Mouse (Mus musculus) ovary, postnatal 14 days (tissue): ENCODE data around the gene Ifitm5.

Experiments
- DNase-seq: peaks from one replicate; pipeline ENCODE4 v3.0.0; 2022; ENCODE audit warnings: low spot score

Ifitm5 gene

DNA sequence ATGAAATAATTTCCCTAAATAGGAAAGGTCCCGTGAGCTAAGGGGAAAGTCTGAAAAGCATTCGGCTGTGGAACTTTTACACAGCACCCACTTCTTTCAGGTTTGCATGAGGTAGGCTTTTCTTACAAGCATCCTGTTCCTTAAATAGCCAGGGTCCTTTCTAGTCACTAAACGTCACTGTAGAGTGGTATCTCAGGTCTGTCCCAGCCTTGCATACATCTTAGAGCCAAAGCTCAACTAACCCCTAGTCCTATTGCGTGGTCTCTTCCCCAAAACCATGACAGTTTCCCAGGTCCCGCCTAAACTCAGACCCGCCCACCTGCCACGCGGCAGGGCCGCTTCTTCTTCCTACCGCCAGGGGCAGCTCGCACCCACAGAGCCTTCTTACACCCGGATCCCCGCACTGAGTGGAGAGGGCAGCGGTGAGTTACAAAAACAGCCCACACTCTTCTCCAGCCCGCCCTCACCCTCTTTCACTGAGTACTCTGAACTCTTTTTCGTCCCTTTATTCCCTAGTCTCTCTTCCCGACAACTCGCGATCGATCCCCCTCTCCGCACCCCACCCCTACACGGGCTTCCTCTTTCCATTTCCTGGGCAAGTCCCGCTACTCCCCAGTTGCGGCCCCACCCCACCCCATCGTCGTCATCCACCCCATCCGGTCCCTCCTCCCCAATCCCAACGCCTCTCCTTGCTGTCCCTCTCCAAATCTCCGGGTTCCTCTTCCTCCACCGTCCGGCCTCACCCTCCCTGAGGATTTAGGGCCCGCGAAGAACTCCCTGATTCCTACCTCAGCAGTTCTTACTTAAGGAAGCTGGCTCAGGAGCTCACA lies 8.7 kb downstream of the Ifitm5 start, which contains the start of gene Pgghg:
Pgghg (plus strand) TSS at position 170 of the 830 bp plus-strand sequence.
- DNase-seq: peak; percentile 73

- DNase-seq: no peak
Observed at GRCm38 (mm10) chr7:140939669-140940171, 10.4 kb downstream of the Ifitm5 start.

DNA sequence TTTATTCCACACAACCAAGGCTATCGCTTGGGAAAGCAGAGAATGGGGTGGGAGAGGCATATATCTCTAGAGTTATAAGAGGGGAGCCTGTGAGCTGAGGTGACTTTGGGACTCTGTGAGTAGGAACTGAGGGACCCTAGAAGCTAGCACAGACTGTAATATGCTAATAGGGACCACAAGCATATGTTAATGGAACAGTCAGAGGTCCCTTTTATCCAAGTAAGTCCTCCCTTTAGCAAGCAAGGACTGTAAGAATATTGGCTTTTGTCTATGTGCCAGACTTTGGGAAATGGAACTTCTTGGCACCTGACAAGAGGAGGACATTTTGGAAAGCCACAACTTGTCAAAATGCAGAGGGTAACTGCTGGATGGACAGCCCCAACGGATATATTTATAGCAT lies 11.2 kb downstream of the Ifitm5 start:
- no peak for DNase-seq

DNA sequence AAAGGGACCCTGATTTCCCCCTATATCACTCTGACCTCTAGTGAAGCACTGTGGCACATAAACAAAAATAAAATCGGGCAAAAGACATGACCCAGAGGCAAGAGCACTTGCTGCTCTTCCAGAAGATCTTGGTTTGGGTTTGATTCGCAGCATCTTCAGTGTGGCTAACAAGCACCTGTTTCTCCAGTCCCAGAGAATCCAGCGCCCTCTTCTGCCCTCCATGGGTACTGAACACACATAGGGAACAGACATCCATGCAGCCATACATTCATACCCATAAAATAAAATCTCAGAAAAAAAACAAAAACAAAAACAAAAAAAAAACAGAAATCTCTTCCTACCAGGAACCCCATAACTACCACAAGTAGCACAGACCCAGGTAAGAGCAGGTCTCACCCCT lies 11.7 kb downstream of the Ifitm5 start:
- no peak for DNase-seq

DNA sequence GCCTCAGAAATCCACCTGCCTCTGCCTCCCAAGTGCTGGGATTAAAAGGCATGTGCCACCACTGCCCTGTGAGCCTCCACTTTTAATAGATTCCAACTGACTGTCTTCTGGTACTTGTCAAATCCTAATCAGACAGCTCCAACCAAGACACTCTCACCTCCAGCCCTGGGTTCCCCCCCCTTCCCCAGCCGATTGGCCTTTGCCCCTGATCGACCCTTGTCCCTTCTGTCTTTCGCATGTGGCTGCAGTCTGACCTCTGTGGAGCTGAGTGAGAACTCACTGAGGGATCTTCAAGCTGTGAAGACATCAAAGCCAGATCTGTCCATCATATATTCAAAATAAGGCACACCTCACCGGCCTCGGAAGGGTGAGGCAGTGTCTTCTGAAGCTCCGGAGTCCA lies 22.9 kb downstream of the Ifitm5 start:
- no peak for DNase-seq

GRCm38 (mm10) chr7:140923070-140923775 lies 26.9 kb downstream of the Ifitm5 start:
- no peak for DNase-seq

DNA sequence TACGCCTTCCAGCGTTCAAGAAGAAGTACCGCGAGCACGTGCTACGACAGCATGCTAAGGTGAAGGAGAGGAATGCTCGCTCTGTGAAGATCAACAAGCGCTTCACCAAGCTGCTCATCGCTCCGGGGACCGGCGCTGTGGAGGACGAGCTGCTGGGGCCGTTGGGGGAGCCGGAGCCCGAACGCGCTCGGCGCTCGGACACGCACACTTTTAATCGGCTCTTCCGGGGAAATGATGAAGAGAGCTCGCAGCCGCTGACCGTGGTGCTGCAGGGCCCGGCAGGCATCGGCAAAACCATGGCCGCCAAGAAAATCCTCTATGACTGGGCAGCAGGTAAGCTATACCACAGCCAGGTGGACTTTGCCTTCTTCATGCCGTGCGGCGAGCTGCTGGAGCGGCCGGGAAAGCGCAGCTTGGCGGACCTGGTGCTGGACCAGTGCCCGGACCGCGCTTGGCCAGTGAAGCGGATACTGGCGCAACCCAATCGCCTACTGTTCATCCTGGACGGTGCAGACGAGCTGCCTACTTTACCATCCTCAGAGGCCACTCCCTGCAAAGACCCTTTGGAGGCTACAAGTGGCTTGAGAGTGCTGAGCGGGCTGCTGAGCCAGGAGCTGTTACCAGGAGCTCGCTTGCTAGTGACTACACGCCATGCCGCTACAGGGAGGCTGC lies 27.6 kb downstream of the Ifitm5 start:
- DNase-seq: no peak

DNA sequence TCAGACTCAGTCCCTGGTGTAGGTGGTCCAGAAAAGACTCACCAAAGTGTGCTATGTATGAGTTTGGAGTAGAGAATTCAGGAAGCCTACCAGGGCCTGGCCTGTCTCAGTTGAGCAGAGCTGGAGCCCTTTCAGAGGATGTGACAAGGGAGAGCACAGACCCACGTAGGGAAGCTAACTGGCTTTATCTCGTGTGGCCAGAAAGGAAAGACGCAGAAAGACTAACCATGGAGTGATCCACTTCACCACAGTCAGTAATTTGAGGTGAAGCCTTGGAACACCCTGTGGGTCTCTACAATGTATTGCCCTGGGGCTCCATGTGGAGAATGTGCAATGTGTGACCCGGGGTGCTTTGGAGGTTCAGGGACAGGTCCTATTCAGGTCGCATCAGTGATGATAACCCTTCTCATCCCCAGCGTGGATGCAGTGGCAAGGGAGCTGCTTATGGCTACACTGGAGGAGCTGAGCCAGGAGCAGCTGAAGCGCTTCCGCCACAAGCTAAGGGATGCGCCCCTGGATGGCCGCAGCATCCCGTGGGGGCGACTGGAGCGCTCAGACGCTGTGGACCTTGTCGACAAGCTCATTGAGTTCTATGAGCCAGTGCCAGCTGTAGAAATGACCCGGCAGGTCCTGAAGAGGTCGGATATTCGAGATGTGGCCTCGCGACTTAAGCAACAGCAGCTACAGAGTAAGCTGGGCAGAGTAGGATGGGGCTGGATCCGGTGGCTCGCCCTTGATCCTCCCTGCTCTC lies 28.7 kb downstream of the Ifitm5 start:
- DNase-seq: no peak

DNA sequence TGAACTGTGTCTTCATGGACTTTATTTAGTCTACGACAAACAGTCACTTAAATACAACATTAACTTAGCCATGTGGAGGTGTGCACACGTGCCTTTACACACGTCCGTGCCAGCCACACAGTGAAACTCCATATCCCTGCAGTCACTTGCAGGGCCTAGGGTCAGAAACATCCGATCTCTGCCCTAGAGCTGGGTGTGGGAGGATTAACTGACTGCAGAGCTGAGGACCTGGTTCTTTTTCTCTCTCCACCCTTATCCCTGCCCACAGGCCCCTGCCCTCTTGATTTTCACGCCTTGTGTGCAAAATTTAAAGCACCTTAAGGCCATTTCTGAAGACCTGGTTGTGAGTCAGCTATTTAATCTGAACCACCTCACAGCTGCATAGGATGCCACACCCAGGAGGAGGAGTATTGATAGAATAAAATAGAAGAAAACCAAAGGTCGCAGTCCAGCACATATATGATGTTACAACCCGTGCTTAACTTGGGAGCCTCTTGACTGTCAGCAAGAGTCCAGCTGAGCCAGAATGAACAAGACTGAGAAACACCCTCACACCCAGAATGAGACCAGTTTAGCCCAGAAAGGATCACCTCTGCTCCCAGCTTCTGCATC lies 29.6 kb downstream of the Ifitm5 start, which contains the start of gene Nlrp6:
Nlrp6 (plus strand) TSS at position 485 of the 612 bp plus-strand sequence.
- DNase-seq: no peak

DNA sequence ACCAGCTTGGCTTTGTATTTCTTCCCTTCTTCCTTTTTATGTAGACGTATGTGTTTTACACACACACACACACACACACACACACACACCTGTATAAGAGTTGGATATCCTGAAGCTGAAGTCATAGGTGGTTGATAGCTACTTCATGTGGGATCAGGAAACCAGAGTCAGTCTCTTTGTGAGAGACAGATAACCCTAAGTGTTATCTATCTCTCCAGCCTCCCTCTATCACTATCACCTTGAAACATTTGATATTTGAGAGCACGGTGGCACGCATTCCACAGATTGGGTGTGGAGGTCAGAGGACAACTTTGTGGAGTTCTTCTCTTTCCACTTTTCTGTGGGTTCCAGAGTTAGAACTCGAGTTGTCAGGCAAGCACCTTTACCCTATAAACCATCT lies 30.2 kb downstream of the Ifitm5 start:
- DNase-seq: no peak

GRCm38 (mm10) chr7:140914031-140914690 lies 35.9 kb downstream of the Ifitm5 start:
- DNase-seq: no peak

DNA sequence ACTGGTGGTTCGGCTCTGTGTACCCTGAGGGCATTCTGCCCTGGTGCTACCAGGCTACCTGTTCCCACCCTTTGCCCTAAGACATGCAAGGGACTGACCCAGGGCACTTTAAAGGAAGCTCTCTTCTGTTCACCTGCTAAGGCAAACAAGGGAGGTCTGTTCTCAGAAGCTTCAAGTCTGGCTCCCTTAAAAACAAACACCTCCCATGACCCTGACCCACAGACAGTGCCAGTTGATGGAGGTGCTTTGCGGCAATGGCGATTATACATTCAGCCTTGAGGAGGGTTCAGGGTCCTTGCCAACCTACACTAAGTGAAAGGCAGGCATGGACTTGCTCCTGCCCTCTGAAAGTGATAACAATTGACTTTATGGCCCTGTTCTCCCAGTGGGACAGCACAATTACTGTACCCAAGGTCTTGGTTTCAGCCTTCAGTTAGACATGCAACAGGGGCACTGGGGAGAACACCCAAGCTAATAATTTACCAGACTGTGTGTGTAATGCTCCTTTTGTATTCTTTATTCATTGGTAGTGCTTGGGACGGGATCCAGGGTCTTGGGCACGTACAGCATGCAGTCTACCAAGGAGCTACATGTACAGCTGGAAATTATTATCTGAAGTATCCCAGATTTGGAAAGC lies 37.1 kb downstream of the Ifitm5 start:
- no peak for DNase-seq

DNA sequence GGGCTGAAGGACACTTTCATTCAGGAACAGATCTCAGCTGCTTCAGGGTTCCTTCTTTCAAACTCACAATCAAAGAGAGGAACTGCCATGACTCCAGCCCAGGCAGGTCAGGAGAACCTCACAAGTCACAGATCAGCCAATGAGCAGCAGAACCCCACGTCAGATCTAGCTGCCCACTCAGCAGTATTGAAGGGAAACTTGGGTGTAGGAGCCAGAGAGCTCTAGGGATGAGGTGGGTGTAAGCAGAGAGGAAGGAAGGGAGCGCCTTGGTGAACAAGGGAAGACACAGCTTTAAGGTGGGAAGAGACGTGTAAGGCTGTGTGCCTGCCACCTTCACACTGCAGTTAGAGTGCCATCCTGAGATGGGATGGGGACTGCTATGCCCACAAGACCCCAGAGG lies 37.8 kb downstream of the Ifitm5 start:
- DNase-seq: no peak

- peak; percentile 79 for DNase-seq
Observed at GRCm38 (mm10) chr7:140908634-140909107, 41.4 kb downstream of the Ifitm5 start.

DNA sequence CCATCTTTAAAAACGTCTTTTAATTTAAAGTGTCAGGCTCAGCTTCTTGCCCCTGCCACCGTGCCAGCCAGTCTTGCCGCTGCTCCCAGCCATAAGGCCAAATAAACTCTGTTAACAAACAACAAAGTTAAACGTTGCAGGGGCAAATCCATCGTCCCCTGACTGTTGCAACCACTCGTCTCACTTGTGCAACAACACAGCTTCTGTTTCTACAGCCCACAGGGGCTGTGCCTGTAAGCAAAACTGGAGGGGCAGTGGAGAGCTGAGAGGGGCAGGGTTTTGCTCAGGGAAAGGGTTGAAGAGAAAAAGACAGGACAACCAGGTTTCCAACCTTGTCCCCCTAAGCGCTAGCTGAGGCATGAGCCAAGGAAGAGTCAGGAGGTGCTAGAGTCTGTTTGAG lies 41.9 kb downstream of the Ifitm5 start:
- no peak for DNase-seq

GRCm38 (mm10) chr7:140907697-140908096 lies 42.4 kb downstream of the Ifitm5 start:
- DNase-seq: no peak

GRCm38 (mm10) chr7:140907131-140907530 lies 43.0 kb downstream of the Ifitm5 start:
- DNase-seq: no peak

- no peak for DNase-seq
Observed at GRCm38 (mm10) chr7:140905642-140906081, 44.4 kb downstream of the Ifitm5 start.

DNA sequence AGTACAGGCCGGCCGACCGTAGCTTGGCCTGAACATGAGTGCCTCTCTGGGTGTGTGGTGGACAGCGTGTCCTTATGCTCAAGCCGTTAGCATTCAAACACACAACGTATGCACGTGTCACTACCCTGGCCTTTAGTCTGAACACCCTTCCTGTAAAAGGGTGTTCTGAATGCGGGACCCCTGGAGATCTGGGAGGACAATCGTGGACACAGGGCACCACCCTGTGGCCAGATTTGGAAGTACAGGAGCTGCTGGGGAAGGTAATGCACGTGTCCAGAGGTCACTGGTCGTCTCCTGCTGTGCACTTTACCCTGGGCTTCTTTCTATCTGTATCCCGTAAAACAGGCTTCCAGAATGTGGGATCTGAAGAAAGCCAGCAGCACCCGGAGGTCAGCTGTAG lies 46.9 kb downstream of the Ifitm5 start:
- DNase-seq: peak; percentile 87
